Mouse (Mus musculus) T-cell, adult 2 months (primary cell): Measurements from ENCODE around the gene Vmn2r41.
A peak's percentile ranks its signal among the peaks of the same experiment; 100 is the strongest.
"Not testable (repeated sequence)": the region's sequence is repeated elsewhere in the genome, so short reads cannot be mapped to it uniquely, and the experiment has no call there.

Experiments
- DNase-seq: peaks from one replicate; pipeline ENCODE4 v3.0.0; 2022; ENCODE audit warnings: low spot score

Vmn2r41 gene

DNA sequence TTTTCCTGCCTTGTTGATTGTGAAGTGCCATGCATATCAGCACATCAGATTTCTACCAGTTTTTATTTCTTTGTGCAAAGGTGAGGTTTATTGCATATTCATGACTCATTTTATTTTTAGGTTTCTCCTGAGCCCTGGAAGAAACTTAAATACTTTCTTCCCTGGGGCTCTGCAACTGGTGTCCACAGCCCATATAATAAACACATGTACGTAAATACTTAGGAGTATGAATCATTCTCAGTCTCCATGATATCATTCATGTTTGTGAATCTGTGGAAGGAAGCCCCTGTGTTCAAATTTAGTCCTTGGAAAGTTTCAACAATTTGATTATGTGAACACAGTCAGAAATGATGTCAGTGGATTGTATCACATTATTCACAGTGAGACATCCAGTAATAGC lies at the start of gene Vmn2r41:
Vmn2r41 (minus strand) TSS at position 101 of the 400 bp plus-strand sequence.
- DNase-seq, result not testable (repeated sequence)

DNA sequence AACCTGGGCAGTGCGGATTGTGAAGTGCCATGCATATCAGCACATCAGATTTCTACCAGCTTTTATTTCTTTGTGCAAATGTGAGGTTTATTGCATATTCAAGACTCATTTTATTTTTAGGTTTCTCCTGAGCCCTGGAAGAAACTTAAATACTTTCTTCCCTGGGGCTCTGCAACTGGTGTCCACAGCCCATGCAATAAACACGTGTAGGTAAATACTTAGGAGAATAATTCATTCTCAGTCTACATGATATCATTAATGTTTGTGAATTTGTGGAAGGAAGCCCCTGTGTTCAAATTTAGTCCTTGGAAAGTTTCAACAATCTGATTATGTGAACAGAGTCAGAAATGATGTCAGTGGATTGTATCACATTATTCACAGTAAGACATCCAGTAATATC lies 38.8 kb upstream of the Vmn2r41 start, which contains the start of gene Vmn2r42:
Vmn2r42 (minus strand) TSS at position 101 of the 400 bp plus-strand sequence.
- DNase-seq, result not testable (repeated sequence)

DNA sequence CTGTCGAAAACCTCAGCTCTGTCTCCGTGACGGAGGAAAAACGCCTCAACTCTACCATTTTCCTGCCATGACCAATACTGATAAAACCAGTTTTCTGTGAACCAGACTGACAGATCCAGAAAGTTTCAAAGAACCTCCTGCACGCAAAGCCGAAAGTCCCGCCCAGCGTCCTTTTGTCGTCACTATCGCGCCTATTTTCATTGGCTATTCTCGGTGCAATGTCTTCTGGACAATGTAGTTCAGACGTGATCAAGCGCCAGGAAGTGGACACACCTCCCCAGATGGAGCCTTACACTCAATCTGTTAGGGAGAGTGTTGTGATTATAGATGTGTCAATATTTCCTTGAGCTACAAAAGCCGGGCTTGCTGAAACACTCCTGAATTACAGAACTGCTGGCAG lies 68.6 kb downstream of the Vmn2r41 start:
- peak; percentile 17 for DNase-seq
